8 mouse cellular contexts compared by ENCODE assay signal in genomic region chr2:173263636-173264330, GRCm38 (mm10). TPM values are rescaled to one million over a fixed set of nuclear protein-coding genes. Genes with fewer than 3 reads are reported as not detected.
DNase-seq lines count a peak whose midpoint lies in the region; ATAC-seq and TF ChIP-seq lines count a peak whose summit lies in the region.

No protein-coding gene starts in this region.

- DNase-seq in NIH3T3 (ENCODE audit: low read depth), result peak; percentile 71
- DNase-seq in stomach, postnatal 0 days (ENCODE audit: low spot score), result peak; percentile 68
- DNase-seq in retina, postnatal 1 day, result no peak
- no peak for DNase-seq in embryo, embryonic 10 days (ENCODE audit: low spot score)
- no peak for DNase-seq in cerebellum, postnatal 4 days (ENCODE audit: low spot score in 2 of 2)

- no peaks in the 10 kb centered on the region for H3K9me3 ChIP-seq in hindbrain, embryonic 13.5 days
- no peaks in the 10 kb centered on the region for H3K9me3 ChIP-seq in hindbrain, embryonic 16.5 days (ENCODE audit: control insufficient read depth, low read length)
- no peaks in the 10 kb centered on the region for H3K9me3 ChIP-seq in kidney, embryonic 14.5 days (ENCODE audit: control insufficient read depth, low read length)
- no peaks in the 10 kb centered on the region for H3K9me3 ChIP-seq in stomach, postnatal 0 days (ENCODE audit: control insufficient read depth, low read length)

- H3K4me1 ChIP-seq in hindbrain, embryonic 13.5 days (replicated peaks), result peaks cover 93% of the 10 kb centered on the region
- H3K4me1 ChIP-seq in hindbrain, embryonic 16.5 days (ENCODE audit: control insufficient read depth, insufficient read depth, low read depth, low read length), result peaks cover 43% of the 10 kb centered on the region
- H3K4me1 ChIP-seq in kidney, embryonic 14.5 days (ENCODE audit: control insufficient read depth, insufficient read depth, low read length), result peaks cover 64% of the 10 kb centered on the region
- H3K4me1 ChIP-seq in stomach, postnatal 0 days (replicated peaks; ENCODE audit: control insufficient read depth, insufficient read depth), result peaks cover 18% of the 10 kb centered on the region

- no peak for TF ChIP-seq CTCF in stomach, postnatal 0 days (IDR thresholded peaks at IDR 0.05; ENCODE audit: low read depth)

- H3K36me3 ChIP-seq in hindbrain, embryonic 13.5 days, result no peaks in the 10 kb centered on the region
- no peaks in the 10 kb centered on the region for H3K36me3 ChIP-seq in hindbrain, embryonic 16.5 days (ENCODE audit: control insufficient read depth, insufficient read depth, low read length)
- H3K36me3 ChIP-seq in kidney, embryonic 14.5 days (ENCODE audit: control insufficient read depth, insufficient read depth, low read length), result no peaks in the 10 kb centered on the region
- H3K36me3 ChIP-seq in stomach, postnatal 0 days (ENCODE audit: control insufficient read depth, insufficient read depth, low read length), result no peaks in the 10 kb centered on the region

- H3K27ac ChIP-seq in hindbrain, embryonic 13.5 days, result 0 out of 2 replicates have a peak overlapping the region, but pooled peaks have one; percentile 32
- no peak overlapping the region for H3K27ac ChIP-seq in hindbrain, embryonic 16.5 days (ENCODE audit: low read depth, low read length)
- H3K27ac ChIP-seq in kidney, embryonic 14.5 days (ENCODE audit: low read depth, low read length), result peak overlapping the region; percentile 49; the same call in 1 of the 2 replicates
- peak overlapping the region; percentile 79 for H3K27ac ChIP-seq in stomach, postnatal 0 days (replicated peaks)

- WGBS in hindbrain, embryonic 13.5 days, result 65% methylated on average over 11 of the region's 11 CpGs
- 65% methylated on average over 11 of the region's 11 CpGs for WGBS in hindbrain, embryonic 16.5 days
- 40% methylated on average over 11 of the region's 11 CpGs for WGBS in kidney, embryonic 14.5 days
- WGBS in stomach, postnatal 0 days, result 48% methylated on average over 11 of the region's 11 CpGs

- H3K9ac ChIP-seq in hindbrain, embryonic 13.5 days, result no peak overlapping the region; the same call in 1 of the 2 replicates
- no peak overlapping the region for H3K9ac ChIP-seq in hindbrain, embryonic 16.5 days (ENCODE audit: low read depth, low read length)
- H3K9ac ChIP-seq in kidney, embryonic 14.5 days (ENCODE audit: low read depth, low read length), result no peak overlapping the region
- 0 out of 2 replicates have a peak overlapping the region, but pooled peaks have one; percentile 27 for H3K9ac ChIP-seq in stomach, postnatal 0 days (ENCODE audit: low read length)

- no peak for ATAC-seq in hindbrain, embryonic 13.5 days (ENCODE audit: low FRiP score)
- ATAC-seq in hindbrain, embryonic 16.5 days, result no peak
- ATAC-seq in kidney, embryonic 14.5 days (ENCODE audit: low FRiP score, low TSS enrichment), result peak; percentile 6; the same call in 1 of the 2 replicates
- peak; percentile 84 for ATAC-seq in stomach, postnatal 0 days (ENCODE audit: low FRiP score, low TSS enrichment)

- no peak for TF ChIP-seq EP300 in stomach, postnatal 0 days (optimal IDR thresholded peaks at IDR 0.05)

- no peak overlapping the region for H3K4me3 ChIP-seq in hindbrain, embryonic 13.5 days
- no peak overlapping the region for H3K4me3 ChIP-seq in hindbrain, embryonic 16.5 days (ENCODE audit: low read length)
- no peak overlapping the region for H3K4me3 ChIP-seq in kidney, embryonic 14.5 days (ENCODE audit: low read length)
- H3K4me3 ChIP-seq in stomach, postnatal 0 days (ENCODE audit: low read depth, low read length), result no peak overlapping the region

- H3K27me3 ChIP-seq in hindbrain, embryonic 13.5 days, result no peaks in the 10 kb centered on the region
- no peaks in the 10 kb centered on the region for H3K27me3 ChIP-seq in hindbrain, embryonic 16.5 days (replicated peaks; ENCODE audit: control insufficient read depth, insufficient read depth, low read length)
- no peaks in the 10 kb centered on the region for H3K27me3 ChIP-seq in kidney, embryonic 14.5 days (ENCODE audit: control insufficient read depth, insufficient read depth, low read length)
- H3K27me3 ChIP-seq in stomach, postnatal 0 days (ENCODE audit: control insufficient read depth, insufficient read depth, low read length), result no peaks in the 10 kb centered on the region

- H3K4me2 ChIP-seq in hindbrain, embryonic 13.5 days, result no peak overlapping the region
- H3K4me2 ChIP-seq in hindbrain, embryonic 16.5 days (ENCODE audit: low read length), result no peak overlapping the region
- H3K4me2 ChIP-seq in kidney, embryonic 14.5 days (replicated peaks; ENCODE audit: low read depth, low read length), result no peak overlapping the region
- no peak overlapping the region for H3K4me2 ChIP-seq in stomach, postnatal 0 days (replicated peaks; ENCODE audit: low read depth)

RNA-seq across cellular contexts. Expression of gene Pmepa1, which starts 12.6 kb away (rescaled TPM):
- polyA plus RNA-seq in hindbrain, embryonic 13.5 days (2015; fragmentation: Nextera tagmentation; extraction: Ambion mirVana), result 4.7 and 5.2 TPM in 2 replicates
- polyA plus RNA-seq in hindbrain, embryonic 16.5 days (2015; fragmentation: Nextera tagmentation; extraction: Ambion mirVana), result 3.2 and 3.9 TPM in 2 replicates
- polyA plus RNA-seq in kidney, embryonic 14.5 days (2014; fragmentation: Nextera tagmentation; extraction: Ambion mirVana), result 4.9 and 5.8 TPM in 2 replicates
- 6.1 and 7.0 TPM in 2 replicates for polyA plus RNA-seq in stomach, postnatal 0 days (2015; fragmentation: Nextera tagmentation; extraction: Ambion mirVana)

RNA-seq across cellular contexts. Expression of gene Zbp1, which starts 45.1 kb away (rescaled TPM):
- polyA plus RNA-seq in hindbrain, embryonic 13.5 days (2015; fragmentation: Nextera tagmentation; extraction: Ambion mirVana), result 0.16 and 0.29 TPM in 2 replicates
- 0.20 TPM in 1 of 2 replicates, not detected in the other for polyA plus RNA-seq in hindbrain, embryonic 16.5 days (2015; fragmentation: Nextera tagmentation; extraction: Ambion mirVana)
- 0.26 TPM in 1 of 2 replicates, not detected in the other for polyA plus RNA-seq in kidney, embryonic 14.5 days (2014; fragmentation: Nextera tagmentation; extraction: Ambion mirVana)
- 4.6 and 5.0 TPM in 2 replicates for polyA plus RNA-seq in stomach, postnatal 0 days (2015; fragmentation: Nextera tagmentation; extraction: Ambion mirVana)

Comparison
In these comparisons a context has a peak if more than half of its experiments do, and no peak if none do; other contexts are left out.
1. ATAC-seq: peak in kidney, embryonic 14.5 days (single experiment) and stomach, postnatal 0 days (single experiment); none in hindbrain, embryonic 13.5 days (single experiment) and hindbrain, embryonic 16.5 days (single experiment).
2. DNase-seq: peak in NIH3T3 (single experiment) and stomach, postnatal 0 days (single experiment); none in retina, postnatal 1 day (single experiment), embryo, embryonic 10 days (single experiment) and cerebellum, postnatal 4 days (0 of 2).